16 mouse cellular contexts compared by ENCODE assay signal in genomic region chr19:56653292-56653691, GRCm38 (mm10).
DNase-seq lines count a peak whose midpoint lies in the region; ATAC-seq lines count a peak whose summit lies in the region.
"Had no signal": no experiment of that assay in that cellular context is flagged by ENCODE, and none has a peak within 500 bp of the region (broad histone marks: within the 10 kb centered on the region; RNA-seq: fewer than 3 reads in every experiment).

No protein-coding gene starts in this region.

- H3K4me3 ChIP-seq in kidney, embryonic 15.5 days (replicated peaks), result no peak overlapping the region
- no peak overlapping the region for H3K4me3 ChIP-seq in embryonic facial prominence, embryonic 10.5 days
- no peak overlapping the region for H3K4me3 ChIP-seq in midbrain, embryonic 12.5 days

- no peak overlapping the region for H3K27ac ChIP-seq in kidney, embryonic 15.5 days
- H3K27ac ChIP-seq in embryonic facial prominence, embryonic 10.5 days (replicated peaks), result 0 out of 2 replicates have a peak overlapping the region, but pooled peaks have one; percentile 6
- H3K27ac ChIP-seq in midbrain, embryonic 12.5 days (replicated peaks), result 0 out of 2 replicates have a peak overlapping the region, but pooled peaks have one; percentile 20
- H3K27ac ChIP-seq: limb, embryonic 13.5 days; liver, embryonic 14.5 days had no signal

- DNase-seq in heart, adult 11 months, result peak; percentile 84
- no peak for DNase-seq in heart, adult 18-20 months
- no peak for DNase-seq in kidney, adult 8-10 months
- no peak for DNase-seq in embryonic facial prominence, embryonic 10.5 days (ENCODE audit: low spot score)
- DNase-seq in retina, postnatal 1 day, result no peak
- DNase-seq in layer of hippocampus, adult 8-10 months (ENCODE audit: low spot score in 2 of 2), result no peak
- DNase-seq: adrenal gland, postnatal 10 days; B cell, adult 2 months; cerebellum, adult 11 months; embryo, embryonic 11 days; heart, postnatal 36 days; thymus, postnatal 36 days had no signal

- no peak for ATAC-seq in kidney, embryonic 15.5 days (replicated peaks; ENCODE audit: low FRiP score)
- ATAC-seq in midbrain, embryonic 12.5 days (ENCODE audit: low FRiP score, low read depth), result no peak

- WGBS in kidney, embryonic 15.5 days, result 62% methylated on average over 9 of the region's 9 CpGs
- 57% methylated on average over 9 of the region's 9 CpGs for WGBS in embryonic facial prominence, embryonic 10.5 days
- 46% methylated on average over 9 of the region's 9 CpGs for WGBS in midbrain, embryonic 12.5 days

- H3K36me3 ChIP-seq in kidney, embryonic 15.5 days, result no peaks in the 10 kb centered on the region
- H3K36me3 ChIP-seq in embryonic facial prominence, embryonic 10.5 days (replicated peaks), result no peaks in the 10 kb centered on the region
- H3K36me3 ChIP-seq in midbrain, embryonic 12.5 days, result no peaks in the 10 kb centered on the region
- H3K36me3 ChIP-seq: limb, embryonic 13.5 days had no signal

- H3K9ac ChIP-seq in kidney, embryonic 15.5 days, result no peak overlapping the region
- H3K9ac ChIP-seq in midbrain, embryonic 12.5 days (replicated peaks), result no peak overlapping the region
- H3K9ac ChIP-seq: limb, embryonic 13.5 days; liver, embryonic 14.5 days had no signal

- peaks cover 68% of the 10 kb centered on the region for H3K27me3 ChIP-seq in kidney, embryonic 15.5 days
- 0 out of 2 replicates have a peak, but pooled peaks cover 10% of the 10 kb centered on the region for H3K27me3 ChIP-seq in embryonic facial prominence, embryonic 10.5 days (replicated peaks; ENCODE audit: low read depth, poor library complexity, severe bottlenecking)
- peaks cover 23% of the 10 kb centered on the region; the same call in 1 of the 2 replicates for H3K27me3 ChIP-seq in midbrain, embryonic 12.5 days
- H3K27me3 ChIP-seq: limb, embryonic 13.5 days had no signal

- peaks cover 20% of the 10 kb centered on the region for H3K4me1 ChIP-seq in kidney, embryonic 15.5 days
- peaks cover 29% of the 10 kb centered on the region for H3K4me1 ChIP-seq in embryonic facial prominence, embryonic 10.5 days
- H3K4me1 ChIP-seq in midbrain, embryonic 12.5 days, result peaks cover 19% of the 10 kb centered on the region

- 0 out of 2 replicates have a peak, but pooled peaks cover 3% of the 10 kb centered on the region for H3K9me3 ChIP-seq in kidney, embryonic 15.5 days (replicated peaks)
- peaks cover 1% of the 10 kb centered on the region for H3K9me3 ChIP-seq in embryonic facial prominence, embryonic 10.5 days
- peaks cover 4% of the 10 kb centered on the region; the same call in 1 of the 2 replicates for H3K9me3 ChIP-seq in midbrain, embryonic 12.5 days

- H3K4me2 ChIP-seq in kidney, embryonic 15.5 days, result peak overlapping the region; percentile 48; the same call in 1 of the 2 replicates
- H3K4me2 ChIP-seq in midbrain, embryonic 12.5 days (replicated peaks), result peak overlapping the region; percentile 41
